Mouse (Mus musculus) brown adipose tissue, adult 24 weeks (tissue): ENCODE measurements around the gene Gm42417. TPM values are rescaled to one million over a fixed set of nuclear protein-coding genes. Genes with fewer than 3 reads are reported as not detected.
A peak's percentile ranks its signal among the peaks of the same experiment; 100 is the strongest.

Experiments used
- H3K27ac ChIP-seq: fragments of 200-500 bp; replicated peaks from 2 replicates; pipeline ENCODE4 v1.5.1; 2012; ENCODE audit warnings: low read depth, mild to moderate bottlenecking, low read length
- H3K4me1 ChIP-seq: fragments of 200-500 bp; 2 replicates; pipeline ENCODE4 v1.6.1; 2012; ENCODE audit warnings: low read length, mixed read lengths; ENCODE audit not compliant: control insufficient read depth, insufficient read depth, insufficient read length
- H3K4me3 ChIP-seq: fragments of 200-500 bp; 2 replicates; pipeline ENCODE4 v1.5.1; 2012; ENCODE audit warnings: low read depth, mild to moderate bottlenecking, low read length, moderate library complexity; ENCODE audit not compliant: insufficient read depth
- polyA plus RNA-seq: library from polyadenylated mRNA; stranded (reverse); fragments of >200 nt; gene quantifications from 2 replicates; pipeline ENCODE4 v1.2.4, GENCODE M21; 2012; ENCODE audit not compliant: missing spikeins, insufficient read depth, insufficient read length

The Gm42417 gene
- polyA plus RNA-seq, 1 experiment, result 7.8 TPM

GRCm38 (mm10) chr1:36556553-36557456 lies 17.6 kb upstream of the Gm42417 start:
- peaks cover 15% of the 10 kb centered on the region for H3K4me1 ChIP-seq
- peak overlapping the region; percentile 97 for H3K27ac ChIP-seq
- peak overlapping the region; percentile 94 for H3K4me3 ChIP-seq

GRCm38 (mm10) chr1:36555798-36556395 lies 16.7 kb upstream of the Gm42417 start:
- Histone ChIP-seq H3K4me1 (peaks cover 8% of the 10 kb centered on the region; the same call in 1 of the 2 replicates), H3K4me3 (peak overlapping the region; percentile 94), H3K27ac (peak overlapping the region; percentile 97)

- peaks cover 6% of the 10 kb centered on the region; the same call in 1 of the 2 replicates for H3K4me1 ChIP-seq
- peak overlapping the region; percentile 97 for H3K27ac ChIP-seq
- H3K4me3 ChIP-seq, result peak overlapping the region; percentile 94
These were observed 15.6 kb upstream of the Gm42417 start for GRCm38 (mm10) chr1:36554633-36555399.

GRCm38 (mm10) chr1:36552506-36552905 lies 13.3 kb upstream of the Gm42417 start:
- Histone ChIP-seq H3K4me3 (no peak overlapping the region), H3K27ac (no peak overlapping the region), H3K4me1 (peaks cover 3% of the 10 kb centered on the region; the same call in 1 of the 2 replicates)

- Histone ChIP-seq H3K27ac (no peak overlapping the region), H3K4me1 (peaks cover 3% of the 10 kb centered on the region; the same call in 1 of the 2 replicates), H3K4me3 (no peak overlapping the region)
These were observed 12.7 kb upstream of the Gm42417 start for GRCm38 (mm10) chr1:36551904-36552303.

GRCm38 (mm10) chr1:36550075-36550863 lies 11.0 kb upstream of the Gm42417 start:
- peaks cover 5% of the 10 kb centered on the region; the same call in 1 of the 2 replicates for H3K4me1 ChIP-seq

GRCm38 (mm10) chr1:36549491-36549890 lies 10.3 kb upstream of the Gm42417 start:
- Histone ChIP-seq H3K27ac (no peak overlapping the region), H3K4me3 (no peak overlapping the region), H3K4me1 (peaks cover 5% of the 10 kb centered on the region; the same call in 1 of the 2 replicates)

More at GRCm38 (mm10) chr1:36550075-36550863, 11.0 kb upstream of the Gm42417 start:
- Histone ChIP-seq H3K4me3 (no peak overlapping the region), H3K27ac (no peak overlapping the region)

- peaks cover 5% of the 10 kb centered on the region; the same call in 1 of the 2 replicates for H3K4me1 ChIP-seq
- H3K4me3 ChIP-seq, result no peak overlapping the region
- H3K27ac ChIP-seq, result no peak overlapping the region
These were observed 9.5 kb upstream of the Gm42417 start for GRCm38 (mm10) chr1:36548771-36549170.

GRCm38 (mm10) chr1:36547981-36548598 lies 8.9 kb upstream of the Gm42417 start:
- Histone ChIP-seq H3K4me3 (no peak overlapping the region), H3K27ac (peak overlapping the region; percentile 17; the same call in 1 of the 2 replicates), H3K4me1 (peaks cover 5% of the 10 kb centered on the region; the same call in 1 of the 2 replicates)

GRCm38 (mm10) chr1:36546888-36547471 lies 7.8 kb upstream of the Gm42417 start, which contains the start of gene Ankrd39:
TSS of gene Ankrd39 (minus strand) at chr1:36547445.
- H3K4me1 ChIP-seq, result peaks cover 5% of the 10 kb centered on the region; the same call in 1 of the 2 replicates
- H3K27ac ChIP-seq, result peak within 1 kb of the TSS; percentile 61
- peak within 1 kb of the TSS; percentile 83 for H3K4me3 ChIP-seq

- H3K4me3 ChIP-seq, result peak overlapping the region; percentile 83
- H3K27ac ChIP-seq, result peak overlapping the region; percentile 67
- H3K4me1 ChIP-seq, result peaks cover 5% of the 10 kb centered on the region; the same call in 1 of the 2 replicates
These were observed 6.8 kb upstream of the Gm42417 start for GRCm38 (mm10) chr1:36545845-36546600.

- peak overlapping the region; percentile 83 for H3K4me3 ChIP-seq
- peaks cover 5% of the 10 kb centered on the region; the same call in 1 of the 2 replicates for H3K4me1 ChIP-seq
- H3K27ac ChIP-seq, result peak overlapping the region; percentile 67
These were observed 6.2 kb upstream of the Gm42417 start for GRCm38 (mm10) chr1:36545382-36545781.

GRCm38 (mm10) chr1:36542925-36543324 lies 3.7 kb upstream of the Gm42417 start:
- peak overlapping the region; percentile 15; the same call in 1 of the 2 replicates for H3K27ac ChIP-seq
- no peak overlapping the region for H3K4me3 ChIP-seq
- H3K4me1 ChIP-seq, result peaks cover 9% of the 10 kb centered on the region
